Mouse (Mus musculus) gastrocnemius, postnatal 14 days (tissue): ENCODE measurements around the gene Tmem125. TPM values are rescaled to one million over a fixed set of nuclear protein-coding genes. Genes with fewer than 3 reads are reported as not detected.
"Not testable (repeated sequence)": the region's sequence is repeated elsewhere in the genome, so short reads cannot be mapped to it uniquely, and the experiment has no call there.

Experiments
- DNase-seq: peaks from one replicate; pipeline ENCODE4 v3.0.0; 2021; ENCODE audit warnings: mixed read lengths
- intact Hi-C: fragments of 180-260 bp; cut with DNase I; formaldehyde crosslinking; loops from one replicate; pipeline ENCODE4 v1.15.1; 2025; ENCODE audit warnings: low total_unique reads
- long read RNA-seq, 2 experiments: library from polyadenylated mRNA; stranded (forward); transcript quantifications; one replicate each; pipeline ENCODE4 v2.0.0; 2021
- total RNA-seq, 2 experiments: library from RNA; stranded (reverse); gene quantifications; 2 replicates each; pipeline ENCODE4 v1.2.3; 2021

The Tmem125 gene
- total RNA-seq, result under 1 TPM in 1 of 2 experiments, not detected in 1; 0.12 TPM
- long read RNA-seq, experiment 1, partial matches to known transcripts, result 0 of 1 reads
- long read RNA-seq, experiment 1, other reads (novel, unspliced or antisense), result 0 of 1 reads
- long read RNA-seq, experiment 2, partial matches to known transcripts, result 0 of 2 reads
- long read RNA-seq, experiment 2, other reads (novel, unspliced or antisense), result 0 of 2 reads

GRCm38 (mm10) chr4:118543592-118544260, at the start of gene Tmem125:
Tmem125 (minus strand) TSS chr4:118544044.
- intact Hi-C loops, result no loop called here
- DNase-seq, result no peak

GRCm38 (mm10) chr4:118589733-118590130, 45.9 kb upstream of the Tmem125 start:
- intact Hi-C loops, result no loop called here
- no peak for DNase-seq

GRCm38 (mm10) chr4:118589053-118589732, 45.3 kb upstream of the Tmem125 start:
- DNase-seq, result no peak
- intact Hi-C loops, result no loop called here

- no peak for DNase-seq
- intact Hi-C loops, result no loop called here
These were observed 38.8 kb upstream of the Tmem125 start for GRCm38 (mm10) chr4:118582629-118583028.

GRCm38 (mm10) chr4:118581508-118581907, 37.7 kb upstream of the Tmem125 start:
- intact Hi-C loops, result no loop called here
- DNase-seq, result no peak

GRCm38 (mm10) chr4:118579313-118579712, 35.5 kb upstream of the Tmem125 start:
- peak; percentile 30 for DNase-seq

GRCm38 (mm10) chr4:118576097-118576496, 32.3 kb upstream of the Tmem125 start:
- intact Hi-C loops, result no loop called here

More at GRCm38 (mm10) chr4:118579313-118579712, 35.5 kb upstream of the Tmem125 start:
- intact Hi-C loops, result no loop called here

GRCm38 (mm10) chr4:118571441-118571840, 27.6 kb upstream of the Tmem125 start:
- DNase-seq, result no peak
- intact Hi-C loops, result loop anchor here (5.0 kb wide), 1 partner anchor 159 kb away; no protein-coding TSS in a partner anchor

More at GRCm38 (mm10) chr4:118576097-118576496, 32.3 kb upstream of the Tmem125 start:
- peak; percentile 83 for DNase-seq

GRCm38 (mm10) chr4:118569320-118569719, 25.5 kb upstream of the Tmem125 start:
- intact Hi-C loops, result loop anchor here (10.0 kb wide), 1 partner anchor 135 kb away; the partner anchor contains the start of gene Cdc20
- no peak for DNase-seq

GRCm38 (mm10) chr4:118568709-118569108, 24.9 kb upstream of the Tmem125 start:
- DNase-seq, result no peak
- intact Hi-C loops, result loop anchor here (10.0 kb wide), 1 partner anchor 134 kb away; the partner anchor contains the start of gene Cdc20

GRCm38 (mm10) chr4:118566161-118566676, 22.4 kb upstream of the Tmem125 start:
- intact Hi-C loops, result loop anchor here (10.0 kb wide), 1 partner anchor 131 kb away; the partner anchor contains the start of gene Cdc20
- DNase-seq, result no peak

- no peak for DNase-seq
These were observed 21.1 kb upstream of the Tmem125 start for GRCm38 (mm10) chr4:118564926-118565279.

GRCm38 (mm10) chr4:118564062-118564925, 20.4 kb upstream of the Tmem125 start:
- intact Hi-C loops, result loop anchor here (10.0 kb wide), 1 partner anchor 129 kb away; the partner anchor contains the start of gene Cdc20
- peak; percentile 50 for DNase-seq

More at GRCm38 (mm10) chr4:118564926-118565279, 21.1 kb upstream of the Tmem125 start:
- intact Hi-C loops, result loop anchor here (10.0 kb wide), 1 partner anchor 130 kb away; the partner anchor contains the start of gene Cdc20

GRCm38 (mm10) chr4:118553039-118553649, 9.3 kb upstream of the Tmem125 start:
- DNase-seq, result no peak
- intact Hi-C loops, result no loop called here

- intact Hi-C loops, result not testable (repeated sequence)
- peak; percentile 49 for DNase-seq
These were observed 4.3 kb upstream of the Tmem125 start for GRCm38 (mm10) chr4:118548130-118548480.

GRCm38 (mm10) chr4:118547424-118548129, 3.7 kb upstream of the Tmem125 start:
- intact Hi-C loops, result not testable (repeated sequence)
- DNase-seq, result peak; percentile 68

- no peak for DNase-seq
- intact Hi-C loops, result no loop called here
These were observed 740 bp upstream of the Tmem125 start for GRCm38 (mm10) chr4:118544441-118545127.
